Mouse (Mus musculus): Measurements from ENCODE around the gene Adprhl1.

The Adprhl1 gene

GRCm38 (mm10) chr8:13254019-13254418, at the start of gene Adprhl1:
Adprhl1 (minus strand) TSS chr8:13254162.
- DNase-seq (ENCODE audit: low spot score in 2 of 2) = peak; percentile 52 to 75

GRCm38 (mm10) chr8:13301036-13301435, 47.1 kb upstream of the Adprhl1 start:
- DNase-seq (ENCODE audit: low spot score in 2 of 2) = no peak

GRCm38 (mm10) chr8:13299571-13299970, 45.6 kb upstream of the Adprhl1 start:
- no peak for DNase-seq (ENCODE audit: low spot score in 2 of 2)

GRCm38 (mm10) chr8:13293677-13294470, 39.9 kb upstream of the Adprhl1 start:
- DNase-seq (ENCODE audit: low spot score in 2 of 2) = no peak

GRCm38 (mm10) chr8:13292364-13292763, 38.4 kb upstream of the Adprhl1 start:
- DNase-seq (ENCODE audit: low spot score in 2 of 2) = peak; percentile 59 to 74

- no peak for DNase-seq (ENCODE audit: low spot score in 2 of 2)
These were observed 34.7 kb upstream of the Adprhl1 start for GRCm38 (mm10) chr8:13288646-13289045.

GRCm38 (mm10) chr8:13287692-13288623, 34.0 kb upstream of the Adprhl1 start, which contains the start of the genes Dcun1d2 and Tmco3:
Dcun1d2 (minus strand) TSS chr8:13288131.
Tmco3 (plus strand) TSS chr8:13288190.
- DNase-seq (ENCODE audit: low spot score in 2 of 2) = peak; percentile 91

- peak; percentile 82 for DNase-seq (ENCODE audit: low spot score in 2 of 2)
These were observed 33.3 kb upstream of the Adprhl1 start for GRCm38 (mm10) chr8:13287304-13287691.

- DNase-seq (ENCODE audit: low spot score in 2 of 2) = no peak
These were observed 29.2 kb upstream of the Adprhl1 start for GRCm38 (mm10) chr8:13283200-13283599.

GRCm38 (mm10) chr8:13276941-13277447, 23.0 kb upstream of the Adprhl1 start:
- DNase-seq (ENCODE audit: low spot score in 2 of 2) = no peak

- no peak for DNase-seq (ENCODE audit: low spot score in 2 of 2)
These were observed 18.9 kb upstream of the Adprhl1 start for GRCm38 (mm10) chr8:13272834-13273233.

GRCm38 (mm10) chr8:13267566-13267965, 13.6 kb upstream of the Adprhl1 start:
- no peak for DNase-seq (ENCODE audit: low spot score in 2 of 2)

- DNase-seq (ENCODE audit: low spot score in 2 of 2) = no peak
These were observed 9.4 kb upstream of the Adprhl1 start for GRCm38 (mm10) chr8:13263376-13263775.

GRCm38 (mm10) chr8:13253413-13253812, 549 bp downstream of the Adprhl1 start:
- DNase-seq (ENCODE audit: low spot score in 2 of 2) = no peak

GRCm38 (mm10) chr8:13252837-13253236, 1.1 kb downstream of the Adprhl1 start:
- DNase-seq (ENCODE audit: low spot score in 2 of 2) = no peak

- no peak for DNase-seq (ENCODE audit: low spot score in 2 of 2)
These were observed 9.6 kb downstream of the Adprhl1 start for GRCm38 (mm10) chr8:13244343-13244880.

GRCm38 (mm10) chr8:13242985-13243870, 10.7 kb downstream of the Adprhl1 start:
- no peak for DNase-seq (ENCODE audit: low spot score in 2 of 2)

- DNase-seq (ENCODE audit: low spot score in 2 of 2) = no peak
These were observed 13.3 kb downstream of the Adprhl1 start for GRCm38 (mm10) chr8:13240691-13241090.

- no peak for DNase-seq (ENCODE audit: low spot score in 2 of 2)
These were observed 13.9 kb downstream of the Adprhl1 start for GRCm38 (mm10) chr8:13240055-13240454.

GRCm38 (mm10) chr8:13234803-13235202, 19.2 kb downstream of the Adprhl1 start:
- no peak for DNase-seq (ENCODE audit: low spot score in 2 of 2)

GRCm38 (mm10) chr8:13230471-13230870, 23.5 kb downstream of the Adprhl1 start:
- DNase-seq (ENCODE audit: low spot score in 2 of 2) = no peak
